ENCODE assay signal across 15 mouse cellular contexts in genomic region chr16:94885062-94885461, GRCm38 (mm10).
DNase-seq lines count a peak whose midpoint lies in the region; ATAC-seq and TF ChIP-seq lines count a peak whose summit lies in the region.
"Had no signal": no experiment of that assay in that cellular context is flagged by ENCODE, and none has a peak within 500 bp of the region (broad histone marks: within the 10 kb centered on the region; RNA-seq: fewer than 3 reads in every experiment).

No protein-coding gene starts in this region.

- ATAC-seq in embryonic facial prominence, embryonic 13.5 days (ENCODE audit: insufficient number of reproducible peaks, insufficient read depth, low FRiP score, low TSS enrichment, low read depth): no peak
- ATAC-seq in cerebellum, adult (ENCODE audit: insufficient number of reproducible peaks, low FRiP score, low TSS enrichment): peak; percentile 51
- no peak for ATAC-seq in activated CD4-positive, CD25-positive, alpha-beta regulatory T cell, adult 4 months
- ATAC-seq: liver, postnatal 0 days had no signal

- no peak overlapping the region for H3K4me3 ChIP-seq in embryonic facial prominence, embryonic 13.5 days
- no peak overlapping the region for H3K4me3 ChIP-seq in embryonic facial prominence, embryonic 10.5 days
- H3K4me3 ChIP-seq in cortical plate, adult 2 months (ENCODE audit: insufficient read depth, low read length): no peak overlapping the region
- H3K4me3 ChIP-seq: gastrocnemius, adult 2 months; heart, embryonic 10.5 days; hindbrain, embryonic 12.5 days; limb, embryonic 12.5 days had no signal

- DNase-seq in embryonic facial prominence, embryonic 10.5 days (ENCODE audit: low spot score): no peak
- peak; percentile 50 to 60 for DNase-seq in layer of hippocampus, postnatal 25 days (ENCODE audit: extremely low spot score in 1 of 2, low spot score in 1 of 2)
- DNase-seq in embryo, embryonic 11 days: no peak
- no peak for DNase-seq in spleen, postnatal 10 days (ENCODE audit: low spot score in 2 of 2)
- DNase-seq: gastrocnemius, adult 2 months; kidney, adult 9 months; liver, postnatal 0 days; thymus, adult 18-20 months had no signal

- no peaks in the 10 kb centered on the region for H3K9me3 ChIP-seq in embryonic facial prominence, embryonic 13.5 days
- H3K9me3 ChIP-seq in embryonic facial prominence, embryonic 10.5 days: no peaks in the 10 kb centered on the region
- H3K9me3 ChIP-seq: heart, embryonic 10.5 days; hindbrain, embryonic 12.5 days; limb, embryonic 12.5 days had no signal

- H3K9ac ChIP-seq in embryonic facial prominence, embryonic 13.5 days: no peak overlapping the region
- H3K9ac ChIP-seq: hindbrain, embryonic 12.5 days; limb, embryonic 12.5 days; liver, postnatal 0 days had no signal

- H3K4me1 ChIP-seq in embryonic facial prominence, embryonic 13.5 days: peaks cover 23% of the 10 kb centered on the region
- peaks cover 12% of the 10 kb centered on the region for H3K4me1 ChIP-seq in embryonic facial prominence, embryonic 10.5 days
- H3K4me1 ChIP-seq in cortical plate, adult 2 months (ENCODE audit: control insufficient read depth, insufficient read depth, low read length): peaks cover 23% of the 10 kb centered on the region
- H3K4me1 ChIP-seq: heart, embryonic 10.5 days; hindbrain, embryonic 12.5 days had no signal

- H3K36me3 ChIP-seq in embryonic facial prominence, embryonic 13.5 days: no peaks in the 10 kb centered on the region
- H3K36me3 ChIP-seq in embryonic facial prominence, embryonic 10.5 days (replicated peaks): no peaks in the 10 kb centered on the region
- H3K36me3 ChIP-seq: heart, embryonic 10.5 days; hindbrain, embryonic 12.5 days; limb, embryonic 12.5 days had no signal

- TF ChIP-seq POLR2A in cortical plate, adult 2 months (IDR thresholded peaks at IDR 0.05; ENCODE audit: extremely low read depth, insufficient read depth, low read length): no peak

- 0 out of 2 replicates have a peak overlapping the region, but pooled peaks have one; percentile 1 for H3K4me2 ChIP-seq in embryonic facial prominence, embryonic 13.5 days
- H3K4me2 ChIP-seq: hindbrain, embryonic 12.5 days; limb, embryonic 12.5 days had no signal

- no peaks in the 10 kb centered on the region for H3K27me3 ChIP-seq in embryonic facial prominence, embryonic 13.5 days
- no peaks in the 10 kb centered on the region for H3K27me3 ChIP-seq in embryonic facial prominence, embryonic 10.5 days (replicated peaks; ENCODE audit: low read depth, poor library complexity, severe bottlenecking)
- H3K27me3 ChIP-seq: hindbrain, embryonic 12.5 days; limb, embryonic 12.5 days had no signal

- WGBS in embryonic facial prominence, embryonic 13.5 days: 45% methylated on average over 7 of the region's 7 CpGs
- WGBS in embryonic facial prominence, embryonic 10.5 days: 71% methylated on average over 7 of the region's 7 CpGs

- no peak overlapping the region for H3K27ac ChIP-seq in embryonic facial prominence, embryonic 13.5 days
- no peak overlapping the region for H3K27ac ChIP-seq in embryonic facial prominence, embryonic 10.5 days (replicated peaks)
- 0 out of 2 replicates have a peak overlapping the region, but pooled peaks have one; percentile 77 for H3K27ac ChIP-seq in cortical plate, adult 2 months (ENCODE audit: insufficient read depth, low read length)
- H3K27ac ChIP-seq: gastrocnemius, adult 2 months; heart, embryonic 10.5 days; hindbrain, embryonic 12.5 days; limb, embryonic 12.5 days had no signal

- no peak for TF ChIP-seq CTCF in cortical plate, adult 2 months (IDR thresholded peaks at IDR 0.05; ENCODE audit: extremely low read depth, insufficient read depth, low read length)

Comparison
In these comparisons a context has a peak if more than half of its experiments do, and no peak if none do; other contexts are left out.
1. DNase-seq: peak in layer of hippocampus, postnatal 25 days (2 of 2); none in embryonic facial prominence, embryonic 10.5 days (single experiment), embryo, embryonic 11 days (single experiment) and spleen, postnatal 10 days (0 of 2).